Mouse (Mus musculus) G1E (cell line): ENCODE data around the gene Serhl. TPM values are rescaled to one million over a fixed set of nuclear protein-coding genes. Genes with fewer than 3 reads are reported as not detected.

Experiments
- ATAC-seq: 2 replicates; pipeline ENCODE4 v1.8.0; 2016; ENCODE audit warnings: mild to moderate bottlenecking; ENCODE audit not compliant: insufficient number of reproducible peaks, poor library complexity, low FRiP score, severe bottlenecking; ENCODE audit errors: extremely low read depth
- DNase-seq: peaks from one replicate; pipeline ENCODE4 v3.0.0; 2012; ENCODE audit warnings: low spot score
- H3K27me3 ChIP-seq: 2 replicates; pipeline ENCODE4 v1.6.1; 2012; ENCODE audit warnings: mild to moderate bottlenecking, low read length, inconsistent platforms; ENCODE audit not compliant: insufficient read depth
- H3K36me3 ChIP-seq: replicated peaks from 2 replicates; pipeline ENCODE3; 2012; ENCODE audit warnings: mild to moderate bottlenecking, inconsistent platforms
- H3K4me1 ChIP-seq: 2 replicates; pipeline ENCODE4 v1.6.1; 2012; ENCODE audit warnings: low read depth, low read length, inconsistent platforms, mixed read lengths; ENCODE audit not compliant: insufficient read depth
- H3K4me3 ChIP-seq: 2 replicates; pipeline ENCODE4 v1.5.1; 2012; ENCODE audit warnings: low read depth, mild to moderate bottlenecking, inconsistent platforms, low read length, moderate library complexity, mixed read lengths
- H3K9me3 ChIP-seq: replicated peaks from 2 replicates; pipeline ENCODE4 v1.6.1; 2012; ENCODE audit warnings: inconsistent platforms
- CTCF ChIP-seq: IDR thresholded peaks from 2 replicates; pipeline ENCODE4 v1.5.1; 2012; ENCODE audit warnings: low read depth, low read length, inconsistent platforms, mixed read lengths
- GATA1 ChIP-seq: IDR thresholded peaks from 2 replicates; pipeline ENCODE4 v1.6.1; 2012; ENCODE audit warnings: borderline replicate concordance, low read length, inconsistent platforms, mixed read lengths
- GATA2 ChIP-seq: IDR thresholded peaks from 2 replicates; pipeline ENCODE4 v1.6.1; 2012; ENCODE audit warnings: low read depth, low read length, inconsistent platforms, borderline replicate concordance
- POLR2AphosphoS5 ChIP-seq: IDR thresholded peaks from 2 replicates; pipeline ENCODE4 v1.6.1; 2012; ENCODE audit warnings: low read depth, low read length, inconsistent platforms; ENCODE audit not compliant: insufficient replicate concordance
- TAL1 ChIP-seq: conservative IDR thresholded peaks from 2 replicates; pipeline ENCODE4 v1.6.1; 2012; ENCODE audit warnings: low read depth, low read length, inconsistent platforms, mixed read lengths
- polyA plus RNA-seq: library from polyadenylated mRNA; stranded (reverse); fragments of >175 nt; gene quantifications from 2 replicates; pipeline ENCODE4 v1.2.3, GENCODE M21; 2012
- total RNA-seq, 2 experiments: library from RNA; stranded (forward) in 1 of 2; stranded (reverse) in 1 of 2; fragments of 200-1000 nt in 1 of 2; fragments of >200 nt in 1 of 2; fragmentation: Nextera tagmentation in 1 of 2; gene quantifications; 2 replicates each; pipeline ENCODE4 v1.2.3; 2014 to 2017

Serhl gene
- total and polyA plus RNA-seq, 3 experiments, result 3.1 to 40.5 (median 29.5) TPM

DNA sequence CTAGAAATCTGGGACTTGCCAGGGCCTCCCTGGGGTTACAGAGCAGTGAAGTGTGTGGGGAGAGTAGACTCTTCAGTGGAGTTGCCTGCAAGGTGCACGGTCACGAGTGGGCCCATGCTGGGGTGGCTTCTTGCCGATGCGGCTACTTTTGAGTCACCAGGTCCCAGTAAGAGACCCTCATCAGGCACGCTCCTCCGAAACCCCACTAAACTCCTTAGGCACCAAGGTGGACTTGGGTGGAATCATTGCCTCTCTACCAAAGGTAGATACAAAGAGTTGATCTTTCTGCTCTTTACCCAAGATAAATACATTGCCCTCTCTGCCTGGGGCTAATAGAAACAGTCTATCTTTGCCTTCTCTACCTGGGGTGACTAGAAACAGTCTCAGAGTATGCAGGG, 68.4 kb downstream of the Serhl start:
- H3K4me1 ChIP-seq, result peaks cover 59% of the 10 kb centered on the region
- no peaks in the 10 kb centered on the region for H3K9me3 ChIP-seq
- no peak for TF ChIP-seq TAL1
- TF ChIP-seq CTCF, result no peak
- no peak for TF ChIP-seq GATA1
- TF ChIP-seq POLR2AphosphoS5, result no peak
- TF ChIP-seq GATA2, result no peak
- DNase-seq (no peak), ATAC-seq (no peak)
- no peak overlapping the region for H3K4me3 ChIP-seq
- H3K27me3 ChIP-seq, result no peaks in the 10 kb centered on the region
- H3K36me3 ChIP-seq, result peaks cover 96% of the 10 kb centered on the region

DNA sequence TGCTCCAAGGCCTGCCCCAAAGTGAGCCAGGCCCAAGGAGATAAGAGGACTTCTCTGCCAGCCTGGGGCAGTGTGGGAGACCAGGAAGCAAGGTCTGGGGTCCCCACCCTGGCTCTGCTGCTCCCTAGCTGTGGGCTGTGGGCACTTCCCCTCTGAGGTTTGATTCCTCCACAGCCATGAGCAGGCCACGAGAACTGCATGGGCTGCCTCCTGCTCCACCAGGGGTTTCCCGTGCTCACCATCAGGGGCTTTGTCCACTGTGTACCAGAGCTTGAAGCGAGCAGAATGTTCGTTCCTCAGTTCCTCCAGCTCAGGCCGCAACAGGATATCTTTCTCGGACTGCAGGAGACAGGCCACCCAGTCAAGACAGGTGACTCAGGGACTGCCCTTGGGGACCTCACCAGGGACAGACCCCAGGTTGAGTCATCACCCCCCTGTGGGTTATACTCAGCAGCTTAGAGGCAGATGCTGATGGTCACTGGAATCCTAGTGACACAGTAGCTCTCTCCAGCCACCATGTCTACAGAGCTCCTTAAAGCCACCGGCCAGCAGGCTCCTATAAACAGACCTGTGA, 69.4 kb downstream of the Serhl start:
- Histone ChIP-seq H3K4me3 (no peak overlapping the region), H3K4me1 (peaks cover 64% of the 10 kb centered on the region), H3K27me3 (no peaks in the 10 kb centered on the region), H3K9me3 (no peaks in the 10 kb centered on the region), H3K36me3 (peaks cover 95% of the 10 kb centered on the region)
- DNase-seq (no peak), ATAC-seq (no peak)
- TF ChIP-seq TAL1 (no peak), CTCF (no peak), POLR2AphosphoS5 (no peak), GATA1 (no peak), GATA2 (no peak)

DNA sequence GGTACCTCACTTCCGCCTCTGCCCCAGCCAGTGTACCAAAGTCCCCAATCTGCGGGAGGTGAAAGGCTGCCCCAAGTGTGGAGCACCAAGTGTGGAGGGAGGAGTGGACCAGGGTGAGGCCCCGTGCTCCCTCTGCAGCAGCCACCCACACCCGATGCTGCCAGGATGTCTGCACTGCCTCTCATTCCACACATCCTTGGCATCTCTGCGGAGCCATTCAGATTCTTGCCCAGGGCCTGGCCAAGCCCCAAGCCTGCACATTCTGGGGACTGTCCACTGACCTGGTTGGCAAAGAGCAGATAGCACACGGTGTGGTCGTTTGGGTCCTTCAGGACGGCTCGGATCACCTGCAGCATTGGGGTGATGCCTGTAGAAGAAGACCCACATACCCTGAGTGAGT, 70.5 kb downstream of the Serhl start:
- peaks cover 91% of the 10 kb centered on the region for H3K36me3 ChIP-seq
- peaks cover 60% of the 10 kb centered on the region for H3K4me1 ChIP-seq

DNA sequence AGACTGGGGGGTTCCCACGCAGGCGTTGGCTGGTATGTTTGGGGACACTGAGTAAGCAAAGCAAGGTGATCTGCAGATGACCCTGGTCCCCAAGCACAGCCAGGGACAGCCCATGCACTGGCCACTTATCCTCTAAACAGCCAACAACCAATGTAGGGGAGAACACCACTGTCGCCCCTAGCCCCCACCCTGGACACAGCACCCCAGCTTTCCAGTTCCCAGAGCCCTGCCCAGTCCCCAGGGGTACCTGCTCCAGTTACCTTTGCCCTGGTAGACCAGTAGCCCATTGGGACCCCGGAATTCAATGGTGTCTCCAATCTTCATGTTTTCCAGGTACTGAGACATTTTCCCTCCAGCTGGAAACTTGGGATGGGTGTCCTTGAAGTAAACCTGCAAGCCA, 71.3 kb downstream of the Serhl start:
- no peak for TF ChIP-seq TAL1
- no peak for TF ChIP-seq GATA2
- no peak for TF ChIP-seq POLR2AphosphoS5
- TF ChIP-seq CTCF, result no peak
- peaks cover 91% of the 10 kb centered on the region for H3K36me3 ChIP-seq
- DNase-seq, result no peak
- H3K4me1 ChIP-seq, result peaks cover 64% of the 10 kb centered on the region
- no peak for ATAC-seq
- no peak overlapping the region for H3K4me3 ChIP-seq
- H3K27me3 ChIP-seq, result no peaks in the 10 kb centered on the region
- H3K9me3 ChIP-seq, result no peaks in the 10 kb centered on the region

More for the DNA sequence above, 70.5 kb downstream of the Serhl start:
- no peak for TF ChIP-seq GATA2
- TF ChIP-seq POLR2AphosphoS5, result no peak
- no peak for TF ChIP-seq CTCF
- TF ChIP-seq TAL1, result no peak
- no peak for TF ChIP-seq GATA1
- no peak for DNase-seq
- no peak for ATAC-seq
- H3K4me3 ChIP-seq, result no peak overlapping the region
- no peaks in the 10 kb centered on the region for H3K9me3 ChIP-seq
- H3K27me3 ChIP-seq, result no peaks in the 10 kb centered on the region

DNA sequence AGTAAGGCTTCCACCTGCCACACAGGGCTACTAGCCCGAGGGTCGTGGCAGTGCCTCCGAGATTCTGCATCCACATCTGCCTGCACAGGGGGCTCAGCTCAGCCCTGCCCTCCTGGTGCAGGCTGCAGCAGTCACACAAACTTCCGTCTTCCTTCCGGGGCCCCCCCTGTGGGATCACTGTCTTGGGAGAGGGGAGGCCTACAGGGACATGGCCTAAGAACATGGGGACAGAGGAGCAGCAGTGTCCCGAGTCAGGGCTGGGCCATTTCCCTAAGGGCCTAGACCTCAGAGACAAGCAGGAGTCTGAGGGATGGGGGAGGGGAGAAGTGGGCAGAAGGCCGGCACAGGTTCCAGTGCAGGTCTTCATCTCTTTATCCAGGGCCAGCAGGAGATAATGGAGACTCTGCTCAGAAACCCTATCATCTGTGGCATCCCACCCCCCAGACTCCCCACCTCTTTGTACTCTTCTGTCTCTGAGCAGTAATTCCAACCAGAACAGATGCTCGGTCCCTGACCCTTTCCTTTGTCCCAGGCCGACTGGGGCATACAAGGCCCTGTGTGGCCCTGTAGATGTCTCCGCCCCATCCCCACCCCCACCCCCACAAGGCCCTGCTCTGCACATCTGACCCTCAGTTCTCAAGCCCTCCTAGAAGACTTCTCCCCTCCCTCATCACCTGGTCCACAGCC, 71.9 kb downstream of the Serhl start:
- no peak for TF ChIP-seq GATA1
- TF ChIP-seq POLR2AphosphoS5, result no peak
- TF ChIP-seq TAL1, result no peak
- no peak for TF ChIP-seq GATA2
- TF ChIP-seq CTCF, result no peak
- Histone ChIP-seq H3K27me3 (no peaks in the 10 kb centered on the region), H3K4me1 (peaks cover 65% of the 10 kb centered on the region), H3K36me3 (peaks cover 91% of the 10 kb centered on the region), H3K9me3 (no peaks in the 10 kb centered on the region), H3K4me3 (no peak overlapping the region)
- DNase-seq (no peak), ATAC-seq (no peak)

DNA sequence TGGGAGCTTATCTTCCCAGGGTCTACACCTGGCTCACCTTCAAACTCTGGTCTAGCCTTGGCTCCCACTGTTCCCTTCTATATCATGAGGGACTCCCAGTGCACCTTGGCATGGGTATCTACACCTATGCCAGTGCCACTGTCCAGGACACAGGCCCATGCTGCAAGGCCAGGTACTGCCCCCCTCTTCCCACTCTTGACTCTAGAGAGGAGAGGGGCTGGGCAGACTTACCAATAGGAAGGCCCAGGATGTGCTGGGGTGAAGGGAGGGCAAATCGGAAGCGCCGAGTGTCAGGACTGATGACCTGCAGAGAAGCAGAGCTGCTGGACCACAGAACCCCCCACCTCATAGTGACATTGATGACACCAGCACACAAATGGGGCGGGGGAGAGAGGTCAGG, 72.7 kb downstream of the Serhl start:
- peaks cover 73% of the 10 kb centered on the region for H3K4me1 ChIP-seq

More for the DNA sequence above, 72.7 kb downstream of the Serhl start:
- no peak for TF ChIP-seq GATA2
- no peak for TF ChIP-seq GATA1
- H3K36me3 ChIP-seq, result peaks cover 91% of the 10 kb centered on the region
- DNase-seq, result no peak
- no peak for ATAC-seq
- no peaks in the 10 kb centered on the region for H3K27me3 ChIP-seq
- H3K9me3 ChIP-seq, result no peaks in the 10 kb centered on the region
- no peak overlapping the region for H3K4me3 ChIP-seq
